Mouse (Mus musculus) embryonic facial prominence, embryonic 10.5 days (tissue): ENCODE measurements around the gene Zbtb11. TPM values are rescaled to one million over a fixed set of nuclear protein-coding genes. Genes with fewer than 3 reads are reported as not detected.

Source experiments
- polyA plus RNA-seq: library from polyadenylated mRNA; unstranded; fragments of >200 nt; fragmentation: Nextera tagmentation; extraction: Ambion mirVana; gene quantifications from 2 replicates; pipeline ENCODE4 v1.2.1, GENCODE M21; 2016

Gene Zbtb11
- polyA plus RNA-seq, 1 experiment from 2014 or later: 18.7 TPM

Other genes starting within 250 kb of the Zbtb11 start
- 2.1 and 2.8 TPM in 2 replicates for gene Nfkbiz, start 135.0 kb upstream of the Zbtb11 start, polyA plus RNA-seq
- gene Nxpe3, start 78.6 kb upstream of the Zbtb11 start, polyA plus RNA-seq: 0.96 and 1.1 TPM in 2 replicates
- 17.6 and 17.9 TPM in 2 replicates for gene Cep97, start 39.0 kb upstream of the Zbtb11 start, polyA plus RNA-seq
- 735 and 738 TPM in 2 replicates for gene Rpl24, start 7.6 kb upstream of the Zbtb11 start, polyA plus RNA-seq
- gene Pcnp, start 55.9 kb downstream of the Zbtb11 start, polyA plus RNA-seq: 307 and 319 TPM in 2 replicates
- gene Trmt10c, start 63.9 kb downstream of the Zbtb11 start, polyA plus RNA-seq: 33.6 TPM in 2 replicates
- gene Senp7, start 74.5 kb downstream of the Zbtb11 start, polyA plus RNA-seq: 30.9 and 35.3 TPM in 2 replicates
- 0.05 and 0.09 TPM in 2 replicates for gene Impg2, start 230.4 kb downstream of the Zbtb11 start, polyA plus RNA-seq